Comparison of ENCODE assay signal across 24 mouse cellular contexts in the genomic region with DNA sequence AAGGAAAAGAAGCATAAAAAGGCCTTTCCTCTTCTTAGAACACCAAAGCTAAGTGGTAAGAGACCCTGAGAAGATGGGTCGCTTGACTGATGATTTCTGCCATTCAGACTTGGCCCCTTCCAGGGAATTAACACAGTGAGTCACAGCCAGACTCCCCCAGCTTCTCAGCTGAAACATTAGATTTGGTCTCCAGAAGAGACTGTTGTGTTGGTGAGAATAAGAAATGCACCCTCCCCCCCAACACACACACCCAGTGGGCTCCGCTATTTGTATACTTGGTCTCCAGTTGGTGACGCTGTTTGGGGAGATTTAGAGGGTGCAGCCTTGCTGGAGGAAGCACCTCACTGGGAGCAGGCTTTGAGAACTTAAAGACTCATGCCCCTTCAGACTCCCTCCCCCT. TPM values are rescaled to one million over a fixed set of nuclear protein-coding genes. Genes with fewer than 3 reads are reported as not detected.
"Had no signal": no experiment of that assay in that cellular context is flagged by ENCODE, and none has a peak within 500 bp of the region (broad histone marks: within the 10 kb centered on the region; RNA-seq: fewer than 3 reads in every experiment).

No protein-coding gene starts in this region.

- DNase-seq: gastrocnemius, adult 2 months; gastrocnemius, postnatal 10 days; gastrocnemius, postnatal 25 days; heart, adult 2 months; heart, postnatal 10 days; heart, postnatal 4 days; kidney, adult 18-20 months; kidney, adult 8-10 months; kidney, postnatal 10 days; kidney, postnatal 25 days; kidney, postnatal 4 days; liver; liver, embryonic 13.5 days had no signal

- H3K27ac ChIP-seq: gastrocnemius, adult 2 months; heart, adult 2 months; hindbrain, embryonic 10.5 days; hindbrain, embryonic 12.5 days; hindbrain, embryonic 14.5 days; intestine, embryonic 15.5 days; layer of hippocampus, adult 2 months; limb, embryonic 10.5 days; limb, embryonic 12.5 days; liver, embryonic 13.5 days had no signal

- H3K36me3 ChIP-seq: heart, embryonic 12.5 days; hindbrain, embryonic 10.5 days; hindbrain, embryonic 12.5 days; intestine, embryonic 15.5 days; limb, embryonic 10.5 days; limb, embryonic 12.5 days; liver, embryonic 13.5 days had no signal

- H3K27me3 ChIP-seq: heart, embryonic 12.5 days; hindbrain, embryonic 12.5 days; intestine, embryonic 15.5 days; limb, embryonic 12.5 days; liver, embryonic 13.5 days had no signal

- H3K4me3 ChIP-seq: gastrocnemius, adult 2 months; heart, adult 2 months; heart, embryonic 12.5 days; hindbrain, embryonic 10.5 days; hindbrain, embryonic 12.5 days; intestine, embryonic 15.5 days; layer of hippocampus, adult 2 months; limb, embryonic 10.5 days; limb, embryonic 12.5 days; liver, embryonic 13.5 days had no signal

- H3K9me3 ChIP-seq: heart, embryonic 12.5 days; hindbrain, embryonic 10.5 days; hindbrain, embryonic 12.5 days; intestine, embryonic 15.5 days; limb, embryonic 10.5 days; limb, embryonic 12.5 days; liver, embryonic 13.5 days had no signal

- H3K4me1 ChIP-seq: heart, embryonic 12.5 days; intestine, embryonic 15.5 days; limb, embryonic 10.5 days; limb, embryonic 12.5 days; liver, embryonic 13.5 days had no signal

RNA-seq across cellular contexts. Expression of a gene that starts 39.1 kb away (rescaled TPM):
- total RNA-seq: gastrocnemius, adult 2 months; granulocyte monocyte progenitor cell, adult 5-6 weeks had no signal
- polyA plus RNA-seq: inflammation-experienced regulatory T-cells, adult 6 months; liver, embryonic 11.5 days; liver, embryonic 13.5 days had no signal
